Mouse (Mus musculus): ENCODE results near the gene Tubb4a.
A peak's percentile ranks its signal among the peaks of the same experiment; 100 is the strongest.

The Tubb4a gene

DNA sequence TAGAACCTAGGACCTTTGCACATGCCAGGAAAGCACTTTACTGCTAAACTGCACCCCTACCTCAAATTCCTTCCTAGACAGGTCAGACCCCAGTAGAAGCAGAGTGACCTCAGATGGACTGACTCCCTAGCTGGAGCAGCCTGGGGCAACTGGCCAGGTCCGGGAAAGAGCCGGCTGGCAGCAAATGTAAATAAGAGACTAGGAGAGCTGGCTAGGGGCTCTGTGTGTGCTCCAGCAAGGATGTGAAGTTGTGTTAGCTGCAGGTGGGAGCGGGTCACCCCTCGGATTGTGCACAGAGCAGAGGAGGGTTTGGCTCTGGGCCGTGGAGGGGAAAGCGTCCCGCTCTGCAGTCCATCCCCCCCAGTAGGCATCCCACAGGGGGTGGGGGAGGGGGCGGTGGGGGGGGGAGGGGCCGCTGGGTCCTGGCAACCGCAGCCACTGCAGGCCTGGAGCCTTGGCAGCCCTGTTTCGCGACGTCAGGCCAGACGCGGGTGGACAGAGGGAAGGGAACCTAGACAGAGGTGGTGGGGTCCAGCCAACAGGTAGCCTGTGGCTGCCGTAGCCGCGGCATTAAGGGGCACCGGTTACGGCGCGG is 28.6 kb downstream of the Tubb4a start, which contains the start of gene Crb3:
Gene Crb3 (plus strand): TSS at position 215 of the 595 bp plus-strand sequence.
- DNase-seq (ENCODE audit: low read depth, low spot score), result no peak

DNA sequence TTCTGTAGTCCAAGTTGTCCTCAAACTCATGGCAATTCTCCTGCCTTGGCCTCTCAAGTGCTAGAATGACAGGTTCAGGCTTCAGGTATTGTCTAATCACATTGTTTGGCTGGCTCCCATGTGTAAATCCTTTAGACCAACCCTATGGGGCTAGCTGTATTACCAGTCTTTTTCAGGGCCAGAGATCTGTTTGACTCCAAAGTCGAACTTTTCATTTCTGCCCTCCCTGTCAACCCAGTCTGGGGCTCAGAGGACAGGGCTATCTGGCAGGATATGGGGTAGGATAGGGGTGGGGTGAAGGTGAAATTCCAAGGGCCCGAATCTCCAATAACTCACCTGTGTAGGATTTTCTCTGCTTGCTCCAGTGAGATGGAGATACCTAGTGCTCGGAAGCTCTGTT is 31.3 kb downstream of the Tubb4a start:
- no peak for DNase-seq (ENCODE audit: low read depth, low spot score)

DNA sequence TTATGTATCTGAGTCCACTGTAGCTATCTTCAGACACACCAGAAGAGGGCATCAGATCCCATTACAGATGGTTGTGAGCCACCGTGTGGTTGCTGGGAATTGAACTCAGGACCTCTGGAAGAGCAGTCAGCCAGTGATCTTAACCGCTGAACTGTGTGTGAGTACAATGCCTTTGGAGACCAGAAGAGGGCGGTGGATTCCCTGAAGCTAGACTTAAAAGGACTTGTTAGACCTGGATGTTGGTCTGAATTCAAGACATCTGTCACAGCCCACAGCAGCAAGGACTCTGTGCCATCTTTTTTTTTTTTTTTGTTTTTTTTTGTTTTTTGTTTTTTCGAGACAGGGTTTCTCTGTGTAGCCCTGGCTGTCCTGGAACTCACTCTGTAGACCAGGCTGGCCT is 35.9 kb downstream of the Tubb4a start:
- peak; percentile 56 for DNase-seq (ENCODE audit: low read depth, low spot score)

DNA sequence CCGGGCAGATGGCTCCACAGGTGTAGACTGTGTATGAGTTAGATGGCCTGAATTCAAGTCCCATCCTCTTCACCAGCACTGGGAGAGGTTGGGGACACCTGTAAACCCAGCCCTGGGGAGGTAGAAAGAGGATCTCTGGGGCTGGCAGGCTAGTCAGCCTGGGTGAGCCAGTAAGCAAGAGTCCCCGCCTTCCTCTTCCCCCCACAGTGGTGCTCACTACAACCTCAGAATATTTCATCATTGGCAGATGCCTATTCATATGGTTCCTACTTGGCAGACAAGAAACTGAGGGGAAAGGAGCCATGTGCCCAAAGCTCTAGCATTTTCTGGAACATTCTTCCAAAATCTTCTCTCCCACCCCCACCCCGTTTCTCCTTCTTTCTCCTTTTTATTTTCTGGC is 38.8 kb downstream of the Tubb4a start:
- no peak for DNase-seq (ENCODE audit: low read depth, low spot score)

DNA sequence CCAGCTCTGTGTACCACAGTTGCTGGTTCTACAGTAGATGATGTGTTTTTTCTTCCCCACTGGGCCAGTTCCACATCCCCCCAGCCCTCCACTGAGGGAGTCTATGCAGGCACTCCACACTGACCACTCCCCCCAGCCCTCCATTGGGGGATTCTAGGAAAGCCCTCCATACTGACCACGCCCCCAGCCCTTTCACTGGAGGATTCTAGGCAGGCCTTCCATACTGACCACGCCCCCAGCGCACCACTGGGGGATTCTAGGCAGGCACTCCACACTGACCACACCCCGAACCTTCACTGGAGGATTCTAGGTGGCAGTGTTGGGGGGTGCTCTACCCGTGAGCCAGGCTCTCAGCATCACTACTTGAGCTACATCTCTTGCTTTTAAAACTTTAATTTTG is 40.2 kb downstream of the Tubb4a start:
- no peak for DNase-seq (ENCODE audit: low read depth, low spot score)

DNA sequence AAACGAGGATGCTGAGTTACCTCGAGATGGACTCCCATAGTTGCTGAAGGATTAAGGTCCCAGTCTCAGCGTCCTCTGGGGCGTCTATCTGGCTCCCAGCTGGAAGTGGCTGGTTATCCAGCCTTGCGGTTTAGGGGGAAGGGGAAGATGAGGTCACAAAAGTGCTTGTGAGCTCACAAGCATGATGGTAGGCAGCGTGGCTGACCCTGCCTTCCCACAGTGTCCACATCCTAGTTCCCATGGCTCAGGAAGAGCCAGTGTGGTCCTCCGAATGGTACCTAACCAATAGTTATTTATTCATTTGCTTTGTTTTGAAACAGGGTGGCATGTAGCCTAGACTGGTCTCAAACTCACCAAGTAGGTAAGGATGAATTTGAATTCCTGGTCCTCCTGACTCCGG is 46.0 kb downstream of the Tubb4a start, which contains the start of gene Slc25a41:
Gene Slc25a41 (minus strand): TSS at position 101 of the 400 bp plus-strand sequence.
- no peak for DNase-seq (ENCODE audit: low read depth, low spot score)

DNA sequence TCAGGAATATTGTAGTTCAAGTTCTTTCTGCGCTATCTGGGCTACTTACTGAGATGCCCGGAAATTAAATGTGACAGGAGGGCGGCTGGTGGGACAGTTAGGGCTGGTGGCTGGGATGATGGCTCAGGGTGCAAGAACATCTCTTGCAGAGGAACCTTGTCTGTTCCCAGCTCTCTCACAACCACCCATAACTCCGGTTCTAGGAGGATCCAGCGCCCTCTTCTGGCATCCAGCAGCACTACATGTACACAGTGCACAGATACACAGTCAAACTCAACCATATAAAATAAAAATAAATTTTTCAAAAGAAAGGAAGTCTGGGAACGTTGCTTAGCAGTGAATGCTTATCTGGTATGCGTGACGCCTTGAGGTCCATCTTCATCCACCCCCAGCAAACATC is 48.6 kb downstream of the Tubb4a start:
- DNase-seq (ENCODE audit: low read depth, low spot score), result no peak

DNA sequence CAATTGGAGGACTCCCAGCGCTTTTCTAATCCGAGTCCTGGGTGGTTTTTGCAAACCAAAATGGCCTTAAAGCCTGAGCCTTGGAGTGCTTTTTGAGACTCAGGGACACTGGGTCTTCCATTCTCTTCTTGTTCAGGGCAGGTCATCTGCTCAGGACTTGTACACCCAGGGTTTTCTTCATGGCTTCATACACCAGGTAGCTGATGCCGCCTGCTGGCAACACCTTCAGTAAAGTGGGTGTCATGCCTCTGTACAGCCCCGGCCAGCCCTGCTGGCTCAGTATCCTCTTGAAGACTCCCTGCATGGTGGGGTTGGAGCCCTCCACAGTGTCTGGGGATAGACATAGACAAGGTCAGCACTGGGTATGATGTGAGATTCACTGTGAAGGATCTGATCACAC is 54.7 kb downstream of the Tubb4a start:
- peak; percentile 28 for DNase-seq (ENCODE audit: low read depth, low spot score)

DNA sequence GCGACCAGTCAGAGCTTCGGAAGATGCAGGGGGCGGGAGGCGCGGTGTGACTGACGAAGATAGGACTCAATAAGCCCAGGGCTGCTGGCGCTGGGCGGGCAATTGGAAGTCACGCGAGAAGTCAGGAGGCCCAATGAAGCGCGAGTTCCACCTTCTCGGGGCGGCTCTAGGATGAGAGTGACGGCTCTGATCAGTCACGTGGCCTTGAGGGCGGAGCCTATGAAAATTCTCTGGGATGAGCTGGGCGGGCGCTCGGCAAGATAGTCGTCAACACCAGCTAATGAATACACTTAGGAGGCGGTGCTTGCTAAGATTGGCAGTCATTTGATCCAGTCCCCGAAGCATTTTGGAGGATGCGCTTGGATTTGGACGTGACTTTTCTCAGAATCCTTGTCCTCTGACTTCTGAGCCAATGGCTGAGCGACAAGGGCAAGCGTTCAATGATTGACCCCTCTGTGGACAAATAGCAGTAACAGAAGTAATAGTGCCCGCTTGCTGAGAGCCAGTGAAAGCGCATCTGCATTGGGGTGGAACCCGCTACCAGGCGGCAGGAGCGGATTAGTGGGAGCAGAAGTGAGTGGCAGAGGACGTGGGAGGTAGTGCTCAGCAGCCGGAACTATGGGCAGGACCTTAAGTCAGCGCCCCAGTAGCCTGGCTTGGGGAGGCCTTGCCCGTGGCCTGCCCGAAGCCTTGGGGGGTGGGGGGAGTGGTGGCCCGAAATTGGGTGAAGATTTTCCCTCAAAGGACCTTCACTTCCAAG is 55.7 kb downstream of the Tubb4a start:
- DNase-seq (ENCODE audit: low read depth, low spot score), result peak; percentile 100

DNA sequence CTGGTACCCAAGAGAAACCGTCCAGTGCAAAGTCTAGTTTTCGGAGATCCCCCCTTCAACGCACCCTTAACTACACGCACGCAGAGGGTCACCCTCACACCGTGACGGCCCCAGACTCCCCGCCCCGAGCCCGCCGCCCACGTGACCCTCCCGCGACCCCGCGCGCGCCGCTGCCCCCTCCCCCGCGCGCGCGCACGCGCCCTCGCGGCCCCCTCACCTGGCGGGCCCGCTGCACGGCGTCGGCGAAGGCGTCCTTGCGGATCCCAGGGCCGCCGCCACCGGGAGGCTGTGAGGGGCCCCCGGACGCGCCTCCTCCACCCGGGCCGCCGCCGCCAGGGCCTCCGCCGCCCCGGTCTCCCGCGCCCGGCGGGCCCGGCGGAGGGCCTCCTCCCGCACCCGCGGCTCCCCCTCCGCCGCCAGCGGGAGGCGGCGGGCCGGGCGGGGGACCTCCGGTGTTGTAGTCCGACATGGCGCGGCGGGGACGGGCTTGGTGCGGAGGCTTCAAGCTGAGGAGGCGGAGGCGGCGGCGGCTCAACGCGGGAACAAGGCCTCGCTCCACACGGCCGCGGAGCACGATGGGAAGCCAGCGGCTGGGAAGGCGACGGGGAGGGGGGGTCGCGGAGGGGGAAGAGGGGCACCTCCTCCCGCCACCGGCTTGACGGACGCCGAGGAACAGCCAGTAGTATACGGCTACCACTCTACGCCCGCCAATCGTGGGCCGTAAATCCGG is 56.5 kb downstream of the Tubb4a start, which contains the start of gene Khsrp:
Gene Khsrp (minus strand): TSS at position 592 of the 730 bp plus-strand sequence.
- peak; percentile 61 for DNase-seq (ENCODE audit: low read depth, low spot score)

Data from CD4-positive helper T cell, adult 2 months (primary cell).